Mouse (Mus musculus) liver, embryonic 14.5 days (tissue): ENCODE data around the gene Rbms1. TPM values are rescaled to one million over a fixed set of nuclear protein-coding genes. Genes with fewer than 3 reads are reported as not detected.

Experiments used
- ATAC-seq: fragments of 200-750 bp; cut with Nextera tagmentation; 2 replicates; pipeline ENCODE4 v1.8.0; 2017; ENCODE audit warnings: moderate number of reproducible peaks, mild to moderate bottlenecking, moderate library complexity; ENCODE audit not compliant: insufficient read depth
- DNase-seq, 3 experiments: peaks; one replicate each; pipeline ENCODE4 v3.0.0-alpha.2; 2012 to 2013; ENCODE audit warnings: low read depth in 3 of 3, low spot score in 3 of 3
- H3K27ac ChIP-seq: fragments of 300-500 bp; sonication (generic); 2 replicates; pipeline ENCODE4 v1.5.1; 2014; ENCODE audit warnings: moderate library complexity, mild to moderate bottlenecking, control low read depth, inconsistent platforms
- H3K27me3 ChIP-seq: fragments of 300-500 bp; sonication (generic); 2 replicates; pipeline ENCODE4 v1.6.1; 2014; ENCODE audit warnings: mild to moderate bottlenecking, low read length, moderate library complexity; ENCODE audit not compliant: control insufficient read depth, insufficient read depth
- H3K36me3 ChIP-seq: fragments of 300-500 bp; sonication (generic); replicated peaks from 2 replicates; pipeline ENCODE4 v1.6.1; 2014; ENCODE audit warnings: low read depth; ENCODE audit not compliant: control insufficient read depth, insufficient read depth
- H3K4me1 ChIP-seq, 2 experiments: fragments of 200-500 bp in 1 of 2; fragments of 300-500 bp in 1 of 2; sonication (generic) in 1 of 2; replicated peaks; 2 replicates each; pipeline ENCODE4 v1.6.1; 2012 to 2014; ENCODE audit warnings: antibody characterized with exemption in 1 of 2, inconsistent platforms in 1 of 2, low read length in 1 of 2; ENCODE audit not compliant: control insufficient read depth in 2 of 2, insufficient read depth in 2 of 2
- H3K4me2 ChIP-seq: fragments of 300-500 bp; sonication (generic); 2 replicates; pipeline ENCODE4 v1.6.1; 2014; ENCODE audit warnings: low read depth, mild to moderate bottlenecking, control low read depth, moderate library complexity
- H3K4me3 ChIP-seq, 2 experiments: fragments of 200-500 bp in 1 of 2; fragments of 300-500 bp in 1 of 2; sonication (generic) in 1 of 2; 2 replicates each; pipeline ENCODE4 v1.5.1; 2012 to 2014; ENCODE audit warnings: low read depth in 2 of 2, low read length in 2 of 2, mild to moderate bottlenecking in 2 of 2, control low read depth in 1 of 2, inconsistent platforms in 1 of 2, moderate library complexity in 1 of 2; ENCODE audit not compliant: insufficient read depth in 1 of 2
- H3K9ac ChIP-seq: fragments of 300-500 bp; sonication (generic); replicated peaks from 2 replicates; pipeline ENCODE4 v1.6.1; 2014; ENCODE audit warnings: mild to moderate bottlenecking, control low read depth, moderate library complexity
- H3K9me3 ChIP-seq: fragments of 300-500 bp; sonication (generic); 2 replicates; pipeline ENCODE4 v1.6.1; 2016; ENCODE audit warnings: low read length, mixed read lengths; ENCODE audit not compliant: control insufficient read depth
- CTCF ChIP-seq: IDR thresholded peaks from 2 replicates; pipeline ENCODE4 v1.5.1; 2016; ENCODE audit warnings: antibody characterized with exemption, low read depth, control low read depth
- EP300 ChIP-seq: IDR thresholded peaks from 2 replicates; pipeline ENCODE4 v1.6.1; 2016; ENCODE audit warnings: antibody characterized with exemption, low read depth
- WGBS: fragments of 180-500 bp; shearing (Covaris S2); extraction: QIAGEN DNeasy Blood & Tissue Kit; methylation state at CpG from one replicate; pipeline ENCODE4 v1.1.7; 2014; ENCODE audit not compliant: insufficient replicate concordance; 5-methylcytosine and 5-hydroxymethylcytosine counted together
- polyA plus RNA-seq, 2 experiments: library from polyadenylated mRNA; depleted of rRNA in 1 of 2; stranded (reverse) in 1 of 2; unstranded in 1 of 2; fragments of >200 nt; fragmentation: Nextera tagmentation in 1 of 2; extraction: Ambion mirVana in 1 of 2; gene quantifications; 2 replicates each; pipeline versions ENCODE4 v1.2.1 to v1.2.3; 2012 to 2014

The Rbms1 gene
- polyA plus RNA-seq, 2 experiments, result 16.8 to 31.8 TPM

GRCm38 (mm10) chr2:60722514-60722913, 240.5 kb downstream of the Rbms1 start, which contains the start of gene Itgb6:
Gene Itgb6 (minus strand): TSS chr2:60722643.
- no peak for TF ChIP-seq CTCF
- no peak for TF ChIP-seq EP300
- Histone ChIP-seq H3K9ac (no peak within 1 kb of the TSS), H3K4me3 (no peak within 1 kb of the TSS), H3K27me3 (no peaks in the 10 kb centered on the region), H3K4me2 (no peak within 1 kb of the TSS), H3K9me3 (no peaks in the 10 kb centered on the region), H3K36me3 (no peaks in the 10 kb centered on the region), H3K27ac (no peak within 1 kb of the TSS), H3K4me1 (no peaks in the 10 kb centered on the region)
- 76% methylated on average over 14 of the region's 14 CpGs for WGBS
- no peak for ATAC-seq
- no peak for DNase-seq

- no peak for ATAC-seq
- Histone ChIP-seq H3K27ac (no peak overlapping the region), H3K27me3 (no peaks in the 10 kb centered on the region), H3K9ac (no peak overlapping the region), H3K4me3 (no peak overlapping the region), H3K36me3 (no peaks in the 10 kb centered on the region), H3K4me2 (no peak overlapping the region), H3K4me1 (no peaks in the 10 kb centered on the region), H3K9me3 (no peaks in the 10 kb centered on the region)
- WGBS, result 15% methylated on average over 5 of the region's 5 CpGs
- TF ChIP-seq CTCF, result peak; percentile 62
- no peak for TF ChIP-seq EP300
- no peak for DNase-seq
Measured at GRCm38 (mm10) chr2:60720906-60721305, 242.1 kb downstream of the Rbms1 start.

GRCm38 (mm10) chr2:60720205-60720604, 242.8 kb downstream of the Rbms1 start:
- no peak overlapping the region for H3K4me2 ChIP-seq
- TF ChIP-seq EP300 (no peak), CTCF (no peak)
- H3K27ac ChIP-seq, result no peak overlapping the region
- H3K9ac ChIP-seq, result no peak overlapping the region
- ATAC-seq (no peak), DNase-seq (no peak)
- 73% methylated on average over 8 of the region's 8 CpGs for WGBS
- H3K27me3 ChIP-seq, result no peaks in the 10 kb centered on the region
- H3K36me3 ChIP-seq, result no peaks in the 10 kb centered on the region
- H3K9me3 ChIP-seq, result no peaks in the 10 kb centered on the region
- H3K4me1 ChIP-seq, result no peaks in the 10 kb centered on the region
- no peak overlapping the region for H3K4me3 ChIP-seq

GRCm38 (mm10) chr2:60717348-60717747, 245.6 kb downstream of the Rbms1 start:
- Histone ChIP-seq H3K4me2 (no peak overlapping the region), H3K27ac (no peak overlapping the region), H3K4me1 (no peaks in the 10 kb centered on the region), H3K9ac (no peak overlapping the region), H3K27me3 (no peaks in the 10 kb centered on the region), H3K36me3 (no peaks in the 10 kb centered on the region), H3K9me3 (no peaks in the 10 kb centered on the region), H3K4me3 (no peak overlapping the region)
- ATAC-seq (no peak), DNase-seq (no peak)
- TF ChIP-seq EP300 (no peak), CTCF (no peak)
- WGBS, result 48% methylated on average over 13 of the region's 13 CpGs

GRCm38 (mm10) chr2:60716549-60716948, 246.4 kb downstream of the Rbms1 start:
- TF ChIP-seq CTCF (no peak), EP300 (no peak)
- DNase-seq (no peak), ATAC-seq (no peak)

GRCm38 (mm10) chr2:60715771-60716170, 247.2 kb downstream of the Rbms1 start:
- no peak for TF ChIP-seq EP300
- no peak for TF ChIP-seq CTCF
- H3K4me3 ChIP-seq, result no peak overlapping the region
- H3K4me2 ChIP-seq, result no peak overlapping the region
- no peaks in the 10 kb centered on the region for H3K27me3 ChIP-seq
- H3K36me3 ChIP-seq, result no peaks in the 10 kb centered on the region
- H3K27ac ChIP-seq, result no peak overlapping the region
- WGBS, result 66% methylated on average over 13 of the region's 13 CpGs
- H3K9ac ChIP-seq, result no peak overlapping the region
- DNase-seq (no peak), ATAC-seq (no peak)
- no peaks in the 10 kb centered on the region for H3K9me3 ChIP-seq
- no peaks in the 10 kb centered on the region for H3K4me1 ChIP-seq

More at GRCm38 (mm10) chr2:60716549-60716948, 246.4 kb downstream of the Rbms1 start:
- Histone ChIP-seq H3K9me3 (no peaks in the 10 kb centered on the region), H3K4me1 (no peaks in the 10 kb centered on the region), H3K27ac (no peak overlapping the region), H3K27me3 (no peaks in the 10 kb centered on the region), H3K36me3 (no peaks in the 10 kb centered on the region), H3K9ac (no peak overlapping the region), H3K4me2 (no peak overlapping the region), H3K4me3 (no peak overlapping the region)
